Mouse (Mus musculus) neural tube, embryonic 13.5 days (tissue): ENCODE measurements around the gene Fbxw4. TPM values are rescaled to one million over a fixed set of nuclear protein-coding genes. Genes with fewer than 3 reads are reported as not detected.

Experiments
- ATAC-seq: fragments of 200-750 bp; cut with Nextera tagmentation; 2 replicates; pipeline ENCODE4 v1.8.0; 2017; ENCODE audit warnings: low read depth, mild to moderate bottlenecking, moderate TSS enrichment, moderate library complexity
- H3K27ac ChIP-seq: fragments of 300-500 bp; sonication (generic); replicated peaks from 2 replicates; pipeline ENCODE4 v1.5.1; 2015; ENCODE audit warnings: moderate library complexity, mild to moderate bottlenecking, inconsistent platforms
- H3K27me3 ChIP-seq: fragments of 300-500 bp; sonication (generic); 2 replicates; pipeline ENCODE4 v1.6.1; 2015; ENCODE audit warnings: mild to moderate bottlenecking, inconsistent platforms
- H3K36me3 ChIP-seq: fragments of 300-500 bp; sonication (generic); 2 replicates; pipeline ENCODE4 v1.6.1; 2015; ENCODE audit warnings: mild to moderate bottlenecking, inconsistent platforms
- H3K4me1 ChIP-seq: fragments of 300-500 bp; sonication (generic); replicated peaks from 2 replicates; pipeline ENCODE4 v1.6.1; 2015; ENCODE audit warnings: inconsistent platforms
- H3K4me2 ChIP-seq: fragments of 300-500 bp; sonication (generic); 2 replicates; pipeline ENCODE4 v1.6.1; 2015; ENCODE audit warnings: inconsistent platforms, mild to moderate bottlenecking, moderate library complexity
- H3K4me3 ChIP-seq: fragments of 300-500 bp; sonication (generic); 2 replicates; pipeline ENCODE4 v1.5.1; 2015; ENCODE audit warnings: mild to moderate bottlenecking, inconsistent platforms
- H3K9ac ChIP-seq: fragments of 300-500 bp; sonication (generic); 2 replicates; pipeline ENCODE4 v1.6.1; 2015; ENCODE audit warnings: moderate library complexity, mild to moderate bottlenecking, inconsistent platforms
- H3K9me3 ChIP-seq: fragments of 300-500 bp; sonication (generic); 2 replicates; pipeline ENCODE4 v1.6.1; 2016; ENCODE audit warnings: inconsistent platforms
- WGBS: fragments of 180-500 bp; shearing (Covaris S2); methylation state at CpG from one replicate; pipeline ENCODE4 v1.1.7; 2015; 5-methylcytosine and 5-hydroxymethylcytosine counted together
- polyA plus RNA-seq: library from polyadenylated mRNA; unstranded; fragments of >200 nt; fragmentation: Nextera tagmentation; extraction: Ambion mirVana; gene quantifications from 2 replicates; pipeline ENCODE4 v1.2.1, GENCODE M21; 2015

Gene Fbxw4
- polyA plus RNA-seq, 1 experiment from 2014 or later, result 6.4 TPM

DNA sequence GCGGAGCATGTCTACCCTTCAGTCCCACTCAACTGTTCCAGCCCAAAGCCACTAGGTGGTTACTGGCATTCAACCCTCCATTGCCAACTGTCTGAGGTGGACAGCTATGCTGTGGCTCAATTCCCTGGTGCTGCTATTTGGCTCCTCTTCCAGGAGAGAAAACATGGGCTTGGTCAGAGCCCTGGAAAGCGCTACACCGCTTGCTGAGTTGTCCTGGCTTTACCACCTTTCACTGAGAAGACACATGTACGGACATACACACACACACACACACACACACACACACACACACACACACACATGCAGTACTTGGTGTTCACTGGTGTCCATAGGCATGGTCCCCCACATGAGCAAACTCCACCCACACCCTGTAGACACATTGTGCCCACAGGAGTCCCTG, 53.4 kb downstream of the Fbxw4 start:
- WGBS, result 72% methylated on average over 4 of the region's 4 CpGs
- H3K4me1 ChIP-seq, result peaks cover 12% of the 10 kb centered on the region
- H3K27me3 ChIP-seq, result peaks cover 37% of the 10 kb centered on the region

DNA sequence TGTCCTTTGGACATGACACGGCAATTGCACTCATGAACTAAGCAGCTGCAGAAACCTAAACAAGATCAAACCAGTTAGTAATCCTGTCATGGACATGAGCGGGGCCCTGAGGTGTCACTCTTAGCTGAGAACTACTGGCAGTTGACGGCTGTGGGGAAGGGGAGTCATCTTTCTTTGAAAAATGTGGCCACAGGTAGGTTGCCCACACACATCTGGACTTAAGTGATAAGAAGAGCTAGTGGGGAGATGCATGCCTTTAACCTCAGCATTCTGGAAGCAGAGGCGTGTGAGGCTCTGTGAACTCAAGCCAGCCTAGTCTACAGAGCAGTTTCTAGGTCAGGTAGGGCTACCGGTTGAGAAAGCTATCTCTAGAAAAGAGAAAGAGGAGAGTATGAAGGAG, 57.5 kb downstream of the Fbxw4 start:
- Histone ChIP-seq H3K27ac (no peak overlapping the region), H3K4me3 (no peak overlapping the region), H3K4me1 (peaks cover 8% of the 10 kb centered on the region), H3K27me3 (peaks cover 55% of the 10 kb centered on the region), H3K4me2 (no peak overlapping the region), H3K9ac (no peak overlapping the region), H3K9me3 (no peaks in the 10 kb centered on the region), H3K36me3 (peaks cover 11% of the 10 kb centered on the region; the same call in 1 of the 2 replicates)
- WGBS, result 97% methylated on average over 5 of the region's 5 CpGs
- ATAC-seq, result no peak

More for the DNA sequence above, 53.4 kb downstream of the Fbxw4 start:
- no peaks in the 10 kb centered on the region for H3K9me3 ChIP-seq
- no peak for ATAC-seq
- no peak overlapping the region for H3K4me2 ChIP-seq
- peaks cover 12% of the 10 kb centered on the region; the same call in 1 of the 2 replicates for H3K36me3 ChIP-seq
- no peak overlapping the region for H3K9ac ChIP-seq
- no peak overlapping the region for H3K4me3 ChIP-seq
- H3K27ac ChIP-seq, result no peak overlapping the region

DNA sequence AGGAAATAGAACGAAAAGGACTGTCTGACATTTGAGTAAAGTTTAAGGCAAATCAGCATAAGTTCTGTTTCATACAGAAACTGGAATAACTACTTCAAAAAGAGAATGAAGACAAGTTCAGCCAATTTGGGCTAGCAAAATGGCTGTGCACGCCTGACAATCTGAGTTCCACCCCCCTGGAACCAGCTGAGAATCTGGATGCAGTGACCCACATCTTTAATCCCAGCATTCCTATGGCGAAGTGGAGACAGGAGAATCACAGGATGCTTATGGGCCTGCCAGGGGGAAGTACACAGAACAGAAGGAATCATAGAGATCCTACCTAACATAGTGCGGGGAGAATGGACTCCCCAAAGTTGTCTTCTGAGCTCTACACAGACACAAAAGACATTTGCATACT, 63.0 kb downstream of the Fbxw4 start:
- Histone ChIP-seq H3K4me3 (no peak overlapping the region), H3K9ac (no peak overlapping the region), H3K27me3 (peaks cover 79% of the 10 kb centered on the region), H3K4me2 (no peak overlapping the region), H3K27ac (no peak overlapping the region), H3K4me1 (peaks cover 14% of the 10 kb centered on the region), H3K9me3 (no peaks in the 10 kb centered on the region), H3K36me3 (peaks cover 8% of the 10 kb centered on the region; the same call in 1 of the 2 replicates)
- WGBS, result 78% methylated on average over 4 of the region's 4 CpGs
- ATAC-seq, result no peak

DNA sequence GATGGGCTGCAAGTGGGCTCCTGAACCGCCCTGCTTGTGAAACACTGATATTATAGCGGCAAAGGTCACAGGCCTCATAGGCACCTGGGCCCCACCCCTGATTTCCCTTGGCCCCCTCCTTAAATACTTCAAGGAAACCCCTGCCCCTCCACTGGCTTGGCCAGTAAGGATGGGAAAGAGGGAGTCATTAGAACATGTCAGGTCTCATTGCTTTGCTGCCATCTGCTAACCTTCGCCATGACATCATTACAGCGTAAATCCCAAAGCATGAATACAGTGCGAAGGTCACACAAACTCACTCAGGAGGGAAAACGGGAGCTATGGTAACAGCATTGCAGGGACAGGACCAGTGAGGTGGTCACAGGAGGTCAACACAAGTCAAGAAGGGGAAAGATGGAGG, 63.7 kb downstream of the Fbxw4 start:
- no peak overlapping the region for H3K27ac ChIP-seq
- no peaks in the 10 kb centered on the region for H3K9me3 ChIP-seq
- peaks cover 81% of the 10 kb centered on the region for H3K27me3 ChIP-seq
- no peak overlapping the region for H3K4me2 ChIP-seq
- no peak overlapping the region for H3K4me3 ChIP-seq
- WGBS, result 46% methylated on average over 6 of the region's 6 CpGs
- no peak overlapping the region for H3K9ac ChIP-seq
- H3K36me3 ChIP-seq, result peaks cover 2% of the 10 kb centered on the region; the same call in 1 of the 2 replicates
- peak; percentile 40 for ATAC-seq
- peaks cover 14% of the 10 kb centered on the region for H3K4me1 ChIP-seq

DNA sequence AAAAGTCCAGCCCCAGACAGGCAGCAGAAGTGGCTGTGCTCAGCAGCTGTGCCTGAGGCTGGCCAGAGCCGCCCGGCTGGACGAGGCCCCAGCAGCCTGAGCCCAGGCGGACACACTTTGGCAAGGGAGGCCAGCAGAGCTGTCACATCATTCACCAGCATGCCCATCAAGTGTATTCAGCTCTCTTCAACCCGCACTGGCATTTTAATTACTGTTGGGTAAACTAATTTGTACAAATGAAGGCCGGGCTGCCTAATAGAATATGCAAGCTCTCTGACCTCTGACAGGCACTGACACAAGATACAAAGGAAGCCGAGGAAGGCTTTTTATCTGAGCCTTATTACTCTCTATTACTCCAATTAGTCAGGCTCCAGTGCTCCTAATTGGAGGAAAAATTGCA, 64.1 kb downstream of the Fbxw4 start:
- H3K36me3 ChIP-seq, result peaks cover 5% of the 10 kb centered on the region; the same call in 1 of the 2 replicates
- no peak overlapping the region for H3K4me3 ChIP-seq
- peak; percentile 63; the same call in 1 of the 2 replicates for ATAC-seq
- no peak overlapping the region for H3K4me2 ChIP-seq
- H3K27ac ChIP-seq, result no peak overlapping the region
- peaks cover 85% of the 10 kb centered on the region for H3K27me3 ChIP-seq
- H3K9me3 ChIP-seq, result no peaks in the 10 kb centered on the region
- peaks cover 14% of the 10 kb centered on the region for H3K4me1 ChIP-seq
- no peak overlapping the region for H3K9ac ChIP-seq
- WGBS, result 13% methylated on average over 7 of the region's 7 CpGs

DNA sequence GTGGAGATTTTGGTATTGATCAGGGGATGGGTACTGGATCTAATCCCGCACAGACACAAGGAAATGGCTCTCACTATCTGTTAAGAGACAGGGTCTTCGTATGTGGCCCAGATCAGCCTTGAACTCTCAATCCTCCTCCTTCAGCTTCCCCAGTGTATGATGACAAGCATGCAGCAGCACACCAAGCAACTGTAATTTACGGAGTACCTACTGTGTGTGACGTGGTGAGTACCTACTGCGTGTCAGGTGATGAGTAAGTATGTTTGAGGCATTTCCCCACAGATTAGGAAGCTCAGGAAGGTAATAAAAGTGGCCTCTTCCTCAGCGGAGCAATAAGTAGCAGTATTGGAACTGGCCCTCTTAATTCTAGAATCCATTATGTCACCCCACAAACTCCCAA, 64.6 kb downstream of the Fbxw4 start:
- Histone ChIP-seq H3K4me3 (no peak overlapping the region), H3K36me3 (peaks cover 5% of the 10 kb centered on the region; the same call in 1 of the 2 replicates), H3K27me3 (peaks cover 89% of the 10 kb centered on the region), H3K9me3 (no peaks in the 10 kb centered on the region), H3K4me2 (no peak overlapping the region), H3K4me1 (peaks cover 14% of the 10 kb centered on the region), H3K27ac (no peak overlapping the region), H3K9ac (no peak overlapping the region)
- WGBS, result 81% methylated on average over 6 of the region's 6 CpGs
- no peak for ATAC-seq

DNA sequence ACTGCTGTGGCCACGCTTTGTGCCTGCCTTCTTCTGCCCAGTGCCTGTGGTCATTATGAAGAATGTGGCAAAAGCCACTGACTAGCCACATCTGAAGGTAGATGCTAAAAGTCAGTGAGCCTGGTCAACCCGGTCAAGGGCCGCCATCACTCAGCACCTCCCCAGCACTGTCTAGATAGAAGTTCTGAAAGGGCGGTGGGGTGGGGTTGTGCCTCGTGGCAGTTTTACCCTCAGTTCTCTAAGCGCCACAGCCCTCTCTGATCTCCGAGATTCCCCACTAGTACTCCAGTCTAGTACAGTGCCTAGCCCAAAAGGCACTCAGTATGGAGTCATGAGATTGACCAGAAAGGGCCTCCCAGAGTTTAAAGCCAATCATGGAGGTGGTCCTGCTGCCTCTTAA, 66.0 kb downstream of the Fbxw4 start:
- Histone ChIP-seq H3K4me3 (no peak overlapping the region), H3K4me1 (peaks cover 14% of the 10 kb centered on the region), H3K36me3 (peaks cover 5% of the 10 kb centered on the region; the same call in 1 of the 2 replicates), H3K9ac (no peak overlapping the region), H3K27ac (no peak overlapping the region), H3K4me2 (no peak overlapping the region), H3K9me3 (no peaks in the 10 kb centered on the region), H3K27me3 (peaks cover 76% of the 10 kb centered on the region)
- no peak for ATAC-seq
- WGBS, result 92% methylated on average over 7 of the region's 7 CpGs

DNA sequence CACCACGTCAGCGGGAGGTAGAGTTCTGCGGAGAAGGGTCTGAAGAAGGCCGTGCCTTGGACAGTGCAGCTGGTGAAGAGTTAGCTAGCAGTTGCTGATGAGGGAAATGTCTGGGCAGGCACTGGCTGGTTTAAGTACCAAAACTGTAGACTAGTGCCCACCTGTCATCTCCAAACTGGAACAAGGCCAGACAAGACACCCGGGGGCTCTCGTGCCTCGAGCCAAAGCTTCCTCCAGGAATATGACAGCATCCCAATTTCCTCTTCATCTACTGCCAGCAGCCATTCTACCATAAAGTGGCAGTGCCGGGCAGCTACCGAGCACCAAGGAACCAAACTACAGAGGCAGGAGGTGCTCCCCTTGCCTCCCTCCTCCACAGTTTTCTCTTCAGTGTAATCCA, 67.2 kb downstream of the Fbxw4 start:
- no peaks in the 10 kb centered on the region for H3K9me3 ChIP-seq
- H3K36me3 ChIP-seq, result peaks cover 5% of the 10 kb centered on the region; the same call in 1 of the 2 replicates
- peaks cover 14% of the 10 kb centered on the region for H3K4me1 ChIP-seq
- H3K4me2 ChIP-seq, result no peak overlapping the region
- peaks cover 70% of the 10 kb centered on the region for H3K27me3 ChIP-seq
- H3K9ac ChIP-seq, result no peak overlapping the region
- no peak for ATAC-seq
- H3K4me3 ChIP-seq, result no peak overlapping the region
- no peak overlapping the region for H3K27ac ChIP-seq
- 89% methylated on average over 9 of the region's 9 CpGs for WGBS

DNA sequence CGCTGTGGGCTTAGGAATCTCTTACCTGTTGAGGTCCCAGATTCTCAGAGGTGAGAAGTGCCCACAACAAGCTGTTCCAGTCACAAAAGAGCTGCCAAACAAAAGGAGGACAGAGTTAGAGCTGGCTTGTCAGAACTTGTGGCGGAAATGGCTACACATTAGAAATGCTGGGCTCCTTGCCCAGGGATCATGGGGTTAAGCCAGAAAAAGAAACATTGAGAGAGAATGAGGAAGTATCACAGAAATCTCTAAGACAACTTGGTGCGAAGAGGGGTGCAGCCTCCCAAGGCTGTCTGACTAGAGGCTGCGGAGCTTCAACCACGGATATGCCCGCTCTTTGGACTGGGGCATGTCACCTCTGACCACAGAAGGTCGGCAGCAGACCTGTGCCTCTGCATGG, 68.4 kb downstream of the Fbxw4 start:
- Histone ChIP-seq H3K4me1 (peaks cover 12% of the 10 kb centered on the region), H3K4me3 (no peak overlapping the region), H3K27me3 (peaks cover 64% of the 10 kb centered on the region), H3K4me2 (no peak overlapping the region), H3K9me3 (no peaks in the 10 kb centered on the region), H3K9ac (no peak overlapping the region), H3K36me3 (peaks cover 5% of the 10 kb centered on the region; the same call in 1 of the 2 replicates), H3K27ac (no peak overlapping the region)
- no peak for ATAC-seq
- WGBS, result 88% methylated on average over 7 of the region's 7 CpGs

DNA sequence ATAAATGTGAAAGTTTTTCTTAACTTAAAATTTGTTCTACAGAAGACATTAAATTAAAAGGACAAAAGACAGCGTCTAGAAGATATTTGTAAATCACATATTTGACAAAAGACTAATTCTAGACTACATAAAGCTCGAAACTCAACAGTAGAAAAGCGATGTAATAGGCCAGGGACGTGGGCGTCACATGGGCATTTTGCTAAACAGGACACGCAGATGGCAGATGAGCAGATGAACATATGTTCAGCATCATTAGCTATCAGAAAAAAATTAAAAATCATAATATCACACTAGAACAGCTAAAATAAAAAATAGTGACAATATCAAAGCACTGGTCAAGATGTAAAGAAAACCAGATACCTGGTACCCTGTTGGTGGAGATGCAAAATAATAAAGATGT, 70.4 kb downstream of the Fbxw4 start:
- no peaks in the 10 kb centered on the region for H3K4me1 ChIP-seq
- H3K4me3 ChIP-seq, result no peak overlapping the region
- H3K9ac ChIP-seq, result no peak overlapping the region
- no peak overlapping the region for H3K27ac ChIP-seq
- H3K9me3 ChIP-seq, result no peaks in the 10 kb centered on the region
- 82% methylated on average over 6 of the region's 6 CpGs for WGBS
- no peak overlapping the region for H3K4me2 ChIP-seq
- peaks cover 5% of the 10 kb centered on the region; the same call in 1 of the 2 replicates for H3K36me3 ChIP-seq
- H3K27me3 ChIP-seq, result peaks cover 58% of the 10 kb centered on the region
- no peak for ATAC-seq

DNA sequence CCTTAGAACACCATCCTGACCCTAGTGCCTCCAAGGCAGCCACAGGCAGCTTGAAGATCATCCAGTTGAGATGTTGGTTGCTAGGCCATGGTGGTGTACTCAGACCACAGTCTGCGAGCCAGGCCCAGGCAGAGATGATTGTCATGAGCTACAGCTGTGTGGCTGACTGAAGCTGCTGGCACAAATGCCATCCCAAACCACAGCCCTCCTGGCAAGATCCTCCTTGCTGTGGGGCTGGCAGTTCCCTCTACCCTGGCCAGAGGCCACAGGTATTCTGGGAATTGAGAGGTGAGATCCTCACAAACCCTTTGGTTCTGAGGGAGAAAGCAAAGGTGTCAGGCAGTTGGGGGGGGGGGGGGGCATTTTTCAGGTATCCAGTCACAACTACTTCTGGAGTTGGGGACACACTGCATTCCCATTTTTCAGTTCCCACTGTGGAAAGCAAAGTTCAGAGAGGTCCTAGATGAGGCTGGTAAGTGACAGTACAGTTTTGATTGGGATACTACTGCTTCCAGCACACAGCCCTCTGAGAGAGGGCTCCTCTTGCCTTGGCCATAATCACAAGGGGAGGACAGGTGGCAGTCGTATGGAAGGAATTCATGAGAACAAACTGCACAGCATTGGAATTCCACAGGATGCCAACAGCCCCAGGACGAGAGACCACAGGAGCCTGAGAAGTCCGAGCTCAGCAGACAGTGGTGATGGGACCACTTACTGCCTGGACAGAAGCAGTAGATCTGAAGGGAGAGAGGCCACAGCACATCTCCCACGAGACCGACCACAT, 72.4 kb downstream of the Fbxw4 start:
- no peaks in the 10 kb centered on the region for H3K9me3 ChIP-seq
- no peak overlapping the region for H3K9ac ChIP-seq
- H3K4me1 ChIP-seq, result peaks cover under 1% of the 10 kb centered on the region; the same call in 1 of the 2 replicates
- no peak overlapping the region for H3K27ac ChIP-seq
- WGBS, result 88% methylated on average over 6 of the region's 6 CpGs
- H3K36me3 ChIP-seq, result peaks cover 5% of the 10 kb centered on the region; the same call in 1 of the 2 replicates
- no peak overlapping the region for H3K4me3 ChIP-seq
- no peak for ATAC-seq
- H3K4me2 ChIP-seq, result no peak overlapping the region
- H3K27me3 ChIP-seq, result peaks cover 42% of the 10 kb centered on the region

DNA sequence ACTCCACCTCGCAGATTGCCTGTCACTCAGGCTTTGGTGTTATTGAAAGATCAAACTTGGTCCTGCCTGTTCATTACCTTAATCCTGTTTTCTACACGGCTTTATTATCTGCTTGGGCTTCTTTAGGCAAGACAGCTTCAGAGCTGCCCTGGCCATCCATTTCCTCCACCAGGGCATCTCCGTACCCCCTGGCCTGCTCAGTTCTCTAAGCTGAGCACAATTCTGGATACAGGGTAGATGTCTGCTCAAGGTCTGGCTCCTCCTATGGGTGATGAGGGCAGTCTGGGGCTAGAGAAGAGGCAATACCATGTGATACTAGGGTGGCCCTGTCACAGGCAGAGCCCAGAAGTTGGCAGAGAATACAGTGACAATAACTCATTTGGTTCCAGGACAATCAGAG, 73.3 kb downstream of the Fbxw4 start:
- peaks cover 34% of the 10 kb centered on the region for H3K27me3 ChIP-seq

More for the DNA sequence above, 73.3 kb downstream of the Fbxw4 start:
- 75% methylated on average over 3 of the region's 3 CpGs for WGBS
- Histone ChIP-seq H3K36me3 (peaks cover 5% of the 10 kb centered on the region; the same call in 1 of the 2 replicates), H3K4me1 (peaks cover 9% of the 10 kb centered on the region), H3K9ac (no peak overlapping the region), H3K27ac (no peak overlapping the region), H3K4me2 (no peak overlapping the region), H3K9me3 (no peaks in the 10 kb centered on the region), H3K4me3 (no peak overlapping the region)
- no peak for ATAC-seq
